Mouse (Mus musculus): ENCODE data around the gene Ovca2.

DNA sequence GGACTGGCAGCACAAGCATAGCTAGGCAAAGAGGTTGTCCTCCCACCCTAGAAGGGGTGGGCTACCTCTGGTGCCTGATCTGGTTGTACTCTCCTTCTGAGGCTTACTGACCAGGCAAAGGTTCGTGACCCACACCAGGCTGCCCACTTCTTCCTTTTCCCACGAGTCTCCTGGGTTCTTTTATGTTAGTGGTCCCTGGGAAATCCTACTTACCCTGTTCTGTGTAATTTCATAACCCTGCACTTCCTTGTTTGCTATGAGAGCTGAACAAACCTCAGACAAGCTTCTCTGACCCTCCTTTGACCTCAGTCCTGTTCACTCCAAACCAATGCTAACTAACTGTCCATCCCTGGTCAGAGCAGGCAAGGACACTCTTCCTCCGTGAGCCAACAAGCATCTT is 37.6 kb downstream of the Ovca2 start:
- no peak for TF ChIP-seq CTCF (IDR thresholded peaks at IDR 0.05; ENCODE audit: extremely low read depth, insufficient read length, insufficient replicate concordance, low read depth, low read length)
- TF ChIP-seq POLR2A (IDR thresholded peaks at IDR 0.05; ENCODE audit: low read depth, low read length) = no peak
